Mouse (Mus musculus) lung, adult 18-20 months (tissue): Measurements from ENCODE around the gene BC048679.

ENCODE experiments used
- DNase-seq, 2 experiments: peaks; one replicate each; pipeline ENCODE4 v3.0.0; 2022; ENCODE audit warnings: mixed read lengths in 2 of 2

The BC048679 gene

GRCm38 (mm10) chr7:81475221-81475620 lies 22.9 kb downstream of the BC048679 start:
- no peak for DNase-seq

DNA sequence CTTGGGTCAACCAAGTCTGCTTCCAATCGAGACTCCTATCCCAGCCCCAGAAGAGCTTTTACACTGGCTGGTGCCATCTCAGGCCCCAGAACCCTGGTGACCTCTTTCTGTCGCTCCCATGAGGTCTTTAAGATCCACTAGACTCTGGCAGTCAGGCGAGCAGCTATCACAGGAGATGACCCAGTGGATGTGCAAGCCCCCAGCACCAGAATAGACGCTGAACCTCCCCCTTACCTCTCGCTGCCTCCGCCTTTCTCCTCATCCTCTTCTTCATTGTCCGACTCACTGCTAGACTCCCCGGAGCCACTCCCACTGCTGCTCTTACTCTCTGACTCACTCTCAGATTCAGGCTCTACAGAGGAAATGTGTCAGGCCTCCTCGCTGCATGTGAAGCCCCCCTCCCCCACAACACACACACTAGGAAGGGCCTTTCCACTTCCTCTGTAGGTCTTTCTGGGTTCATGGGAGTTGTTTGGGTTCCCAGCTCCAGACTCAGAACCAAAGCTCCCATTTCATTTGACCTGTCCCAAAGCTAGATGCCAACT lies 33.1 kb downstream of the BC048679 start:
- no peak for DNase-seq

GRCm38 (mm10) chr7:81464116-81464515 lies 34.0 kb downstream of the BC048679 start:
- no peak for DNase-seq

- DNase-seq: no peak
Observed at GRCm38 (mm10) chr7:81462815-81463214, 35.3 kb downstream of the BC048679 start.

GRCm38 (mm10) chr7:81455155-81455651 lies 42.9 kb downstream of the BC048679 start, which contains the start of gene Cpeb1:
Cpeb1 (minus strand) TSS chr7:81455465.
- peak; percentile 73 to 74 for DNase-seq

DNA sequence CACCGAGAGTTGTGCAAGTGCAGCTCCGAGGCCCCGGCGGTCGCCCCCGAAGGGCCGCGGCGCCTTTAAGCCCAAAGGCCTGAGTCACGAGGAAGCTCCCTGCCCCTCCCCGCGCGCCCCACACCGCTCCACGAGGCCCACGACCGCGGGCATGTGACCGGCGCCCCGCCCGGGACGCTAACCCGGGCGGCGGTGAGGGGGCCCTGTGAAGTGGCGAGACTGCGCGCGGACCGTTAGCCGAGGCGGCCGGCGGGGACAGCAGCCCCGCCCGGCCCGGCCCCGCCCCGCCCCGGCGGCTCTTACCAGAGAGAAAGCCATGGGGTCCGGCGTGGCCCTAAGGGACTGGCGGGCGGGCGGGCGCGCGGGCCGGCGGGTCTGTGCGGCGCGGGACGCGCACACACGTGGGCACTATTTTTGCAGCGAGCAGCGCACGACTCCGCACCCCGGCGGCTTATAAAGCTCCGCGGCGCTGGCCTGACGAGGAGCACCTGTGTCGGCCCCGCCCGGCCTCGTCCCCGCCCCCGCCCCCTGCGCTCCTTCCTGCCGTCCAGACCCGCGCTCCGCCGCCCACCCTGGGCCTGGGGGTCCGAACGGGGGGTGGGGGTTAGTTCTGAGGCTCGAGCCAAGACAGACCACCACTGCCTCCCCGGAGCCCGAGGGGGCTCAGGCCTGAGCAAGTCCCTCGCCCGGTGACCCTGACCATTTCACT lies 43.6 kb downstream of the BC048679 start:
- peak; percentile 42 to 50 for DNase-seq

DNA sequence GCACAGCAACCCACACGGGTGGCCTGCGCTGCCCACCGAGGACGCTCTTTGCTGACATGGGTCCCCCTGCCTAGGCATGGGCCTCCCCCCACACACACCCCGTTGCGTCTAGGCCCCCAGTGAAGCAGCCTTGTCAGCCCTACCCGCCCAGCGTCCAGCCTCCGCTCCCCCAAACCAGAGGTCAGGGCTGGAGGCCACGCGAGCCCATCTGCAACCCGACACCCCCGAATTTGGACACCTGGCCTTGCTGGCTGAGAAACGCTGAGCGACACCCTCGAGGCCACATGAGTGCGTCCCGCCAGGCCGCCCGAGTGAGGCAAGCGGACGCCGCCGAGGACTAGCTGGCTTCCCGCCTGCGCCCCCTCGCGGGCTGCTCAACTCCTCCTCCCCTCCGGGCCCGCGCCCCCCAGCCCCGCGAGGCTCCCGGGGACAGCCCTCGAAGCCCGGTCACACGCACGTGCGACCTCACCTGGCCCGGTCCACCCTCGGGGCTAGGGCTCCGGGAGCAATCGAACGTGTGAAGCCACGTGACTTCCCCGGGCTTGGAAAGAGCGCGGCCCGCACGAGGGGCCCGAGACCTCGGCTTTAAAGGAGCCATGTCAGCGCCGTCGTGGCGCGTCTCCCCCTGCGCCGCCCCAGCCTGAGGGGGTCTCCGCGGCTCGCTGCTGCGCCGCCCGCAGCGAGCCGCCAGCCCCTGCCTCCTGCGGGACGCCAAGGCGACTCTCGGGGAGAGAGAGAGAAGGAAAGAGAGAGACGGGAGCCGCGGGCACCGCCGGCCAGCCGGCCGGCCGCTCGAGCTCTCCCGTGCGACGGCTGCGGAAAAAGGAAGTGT lies 44.4 kb downstream of the BC048679 start:
- peak; percentile 22 to 34 for DNase-seq

DNA sequence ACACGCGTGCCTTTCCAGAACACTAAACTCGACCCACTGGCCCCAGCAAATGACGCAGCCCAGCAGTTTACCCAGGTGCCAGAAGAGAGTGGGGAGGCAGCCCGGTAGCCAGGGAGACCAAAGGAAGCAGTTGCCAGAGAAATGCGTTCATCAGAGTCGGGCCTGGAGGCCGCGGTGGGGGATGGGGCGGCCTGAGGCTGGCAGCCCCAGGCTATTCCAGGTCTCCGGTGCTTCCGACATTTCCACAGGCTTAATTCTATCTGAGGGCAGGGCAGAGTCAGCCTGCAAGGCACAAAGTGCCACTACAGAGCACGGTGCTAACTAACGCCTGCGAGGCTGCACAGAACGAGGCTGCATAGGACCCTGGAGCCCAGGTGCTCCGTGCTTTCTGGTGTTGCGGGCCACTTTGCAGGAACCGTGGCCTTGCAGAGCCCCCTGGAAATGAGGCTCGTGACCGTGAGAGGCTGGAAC lies 45.1 kb downstream of the BC048679 start:
- peak; percentile 34 to 36 for DNase-seq
